Mouse (Mus musculus): ENCODE measurements around the gene Fam19a2. TPM values are rescaled to one million over a fixed set of nuclear protein-coding genes. Genes with fewer than 3 reads are reported as not detected.

The Fam19a2 gene
- polyA plus RNA-seq, 1 experiment from 2014 or later, result 0.57 TPM

- 0 out of 2 replicates have a peak, but pooled peaks cover 3% of the 10 kb centered on the region for H3K9me3 ChIP-seq (replicated peaks)
- no peaks in the 10 kb centered on the region for H3K4me1 ChIP-seq
- no peak overlapping the region for H3K4me3 ChIP-seq
- H3K4me2 ChIP-seq, result no peak overlapping the region
- no peak for ATAC-seq
- H3K27me3 ChIP-seq (replicated peaks), result no peaks in the 10 kb centered on the region
- no peak overlapping the region for H3K9ac ChIP-seq
- WGBS (ENCODE audit: insufficient replicate concordance), result 73% methylated on average over 3 of the region's 3 CpGs
- no peaks in the 10 kb centered on the region for H3K36me3 ChIP-seq
- no peak overlapping the region for H3K27ac ChIP-seq
Observed at GRCm38 (mm10) chr10:123326271-123326670, 62.5 kb downstream of the Fam19a2 start.

- H3K4me1 ChIP-seq, result no peaks in the 10 kb centered on the region
- no peak for ATAC-seq
- H3K9me3 ChIP-seq (replicated peaks), result no peaks in the 10 kb centered on the region
- no peak overlapping the region for H3K9ac ChIP-seq
- H3K4me3 ChIP-seq, result no peak overlapping the region
- no peaks in the 10 kb centered on the region for H3K27me3 ChIP-seq (replicated peaks)
- WGBS (ENCODE audit: insufficient replicate concordance), result 51% methylated on average over 5 of the region's 5 CpGs
- no peaks in the 10 kb centered on the region for H3K36me3 ChIP-seq
- no peak overlapping the region for H3K27ac ChIP-seq
- H3K4me2 ChIP-seq, result no peak overlapping the region
Observed at GRCm38 (mm10) chr10:123341280-123341679, 77.5 kb downstream of the Fam19a2 start.

DNA sequence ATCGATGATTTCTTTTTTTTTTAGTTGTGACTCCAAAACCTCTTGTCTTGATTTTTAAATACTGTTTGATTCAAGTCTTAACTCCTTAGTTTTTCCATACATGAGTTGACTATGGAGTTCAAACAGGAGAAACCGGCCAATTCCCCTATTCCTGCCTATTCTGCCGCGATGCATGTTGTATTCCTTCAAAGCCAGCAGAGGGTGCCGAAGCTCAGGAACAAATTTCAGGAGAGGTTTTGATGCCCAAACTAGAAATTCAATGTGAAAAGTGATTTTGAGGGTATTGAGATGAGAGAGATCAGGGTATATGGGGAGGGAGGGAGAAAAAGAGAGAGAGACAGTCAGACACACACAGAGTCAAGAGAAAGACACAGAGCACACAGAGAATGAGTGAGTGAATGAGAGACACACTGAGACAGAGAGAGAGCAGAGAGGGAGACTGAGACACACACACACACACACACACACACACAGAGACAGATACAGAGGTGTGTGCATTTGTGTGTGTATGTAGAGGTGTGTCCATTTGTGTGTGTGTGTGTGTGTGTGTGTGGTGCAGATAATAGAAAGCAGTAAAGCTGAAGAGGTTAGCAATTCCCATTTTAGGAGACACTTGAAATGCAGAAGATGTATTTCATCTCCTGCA is 78.9 kb downstream of the Fam19a2 start:
- Histone ChIP-seq H3K27me3 (replicated peaks) (no peaks in the 10 kb centered on the region), H3K4me2 (no peak overlapping the region), H3K4me1 (no peaks in the 10 kb centered on the region), H3K9me3 (replicated peaks) (no peaks in the 10 kb centered on the region), H3K4me3 (no peak overlapping the region), H3K9ac (no peak overlapping the region), H3K36me3 (no peaks in the 10 kb centered on the region), H3K27ac (no peak overlapping the region)
- WGBS (ENCODE audit: insufficient replicate concordance), result 27% methylated on average over 5 of the region's 5 CpGs
- no peak for ATAC-seq

DNA sequence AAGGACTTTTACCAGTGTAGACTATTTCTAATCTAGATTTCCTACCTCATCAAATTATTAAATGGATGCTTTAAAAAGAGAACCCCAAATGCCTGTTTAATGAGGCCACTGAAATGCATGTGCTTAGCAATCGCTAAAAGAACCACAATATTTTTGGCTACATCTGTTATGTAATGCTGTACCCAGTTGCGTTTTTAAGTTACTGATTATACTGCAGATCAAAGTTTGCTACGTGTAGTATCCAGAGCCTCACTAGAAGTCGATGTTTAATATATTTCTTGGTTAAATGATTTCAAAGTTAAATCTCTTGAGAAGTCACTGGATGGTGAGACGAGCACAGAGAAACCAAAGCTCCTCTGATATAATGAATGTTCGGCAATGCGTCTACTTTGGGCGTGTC is 82.5 kb downstream of the Fam19a2 start:
- H3K36me3 ChIP-seq, result no peaks in the 10 kb centered on the region
- 79% methylated on average over 8 of the region's 8 CpGs for WGBS (ENCODE audit: insufficient replicate concordance)
- no peak for ATAC-seq

DNA sequence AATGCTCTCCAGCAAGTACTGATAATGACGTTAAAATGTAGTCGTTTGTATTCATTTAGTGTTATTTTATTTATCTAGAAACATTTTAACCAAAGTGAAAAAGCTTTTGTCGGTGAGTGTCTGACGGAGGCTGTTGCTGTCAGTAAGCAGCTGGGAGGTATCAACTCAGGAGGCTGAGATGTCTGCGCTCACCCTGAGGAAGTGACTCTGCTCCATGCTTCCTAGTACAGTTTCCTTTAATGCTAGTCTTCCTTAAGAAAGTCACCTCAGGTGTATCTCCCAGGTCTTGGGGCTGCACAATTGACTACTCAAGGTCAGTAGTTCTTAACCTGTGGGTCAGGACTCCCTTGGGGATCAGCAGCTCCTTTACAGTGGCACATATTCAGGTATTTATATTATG is 89.9 kb downstream of the Fam19a2 start:
- no peak overlapping the region for H3K4me3 ChIP-seq
- no peaks in the 10 kb centered on the region for H3K4me1 ChIP-seq
- no peak overlapping the region for H3K4me2 ChIP-seq
- 72% methylated on average over 5 of the region's 5 CpGs for WGBS (ENCODE audit: insufficient replicate concordance)
- no peaks in the 10 kb centered on the region for H3K9me3 ChIP-seq (replicated peaks)
- no peaks in the 10 kb centered on the region for H3K27me3 ChIP-seq (replicated peaks)
- no peak overlapping the region for H3K27ac ChIP-seq
- no peak overlapping the region for H3K9ac ChIP-seq
- no peak for ATAC-seq
- H3K36me3 ChIP-seq, result no peaks in the 10 kb centered on the region

More for the DNA sequence above, 82.5 kb downstream of the Fam19a2 start:
- Histone ChIP-seq H3K9ac (no peak overlapping the region), H3K9me3 (replicated peaks) (no peaks in the 10 kb centered on the region), H3K27me3 (replicated peaks) (no peaks in the 10 kb centered on the region), H3K4me1 (no peaks in the 10 kb centered on the region), H3K4me2 (no peak overlapping the region), H3K4me3 (no peak overlapping the region), H3K27ac (no peak overlapping the region)

GRCm38 (mm10) chr10:123357010-123357409 is 93.2 kb downstream of the Fam19a2 start:
- no peaks in the 10 kb centered on the region for H3K27me3 ChIP-seq (replicated peaks)
- no peak overlapping the region for H3K4me2 ChIP-seq
- H3K27ac ChIP-seq, result no peak overlapping the region
- WGBS (ENCODE audit: insufficient replicate concordance), result 65% methylated on average over 6 of the region's 6 CpGs
- H3K9ac ChIP-seq, result no peak overlapping the region
- no peak for ATAC-seq
- no peaks in the 10 kb centered on the region for H3K9me3 ChIP-seq (replicated peaks)
- H3K4me3 ChIP-seq, result no peak overlapping the region
- H3K36me3 ChIP-seq, result no peaks in the 10 kb centered on the region
- no peaks in the 10 kb centered on the region for H3K4me1 ChIP-seq

DNA sequence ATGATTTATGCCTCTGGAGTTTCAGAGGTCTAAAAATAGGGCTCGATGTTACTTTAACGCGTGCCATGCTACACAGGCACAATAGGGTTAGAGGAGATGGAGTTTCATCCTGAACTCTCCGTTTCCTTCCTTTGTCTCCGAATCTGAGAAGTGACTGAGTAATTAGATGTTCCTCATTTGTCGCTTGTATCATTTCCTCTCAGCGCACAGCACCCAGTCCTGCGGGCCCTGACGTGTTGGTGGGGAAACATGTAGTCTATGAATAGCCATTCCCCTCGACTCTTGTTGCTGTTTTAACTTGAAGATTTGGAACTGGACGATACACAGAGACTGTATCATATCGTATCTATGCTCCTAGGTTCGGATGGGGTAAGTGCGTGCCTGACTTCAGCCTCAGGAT is 96.7 kb downstream of the Fam19a2 start:
- no peak for ATAC-seq
- Histone ChIP-seq H3K36me3 (no peaks in the 10 kb centered on the region), H3K9me3 (replicated peaks) (no peaks in the 10 kb centered on the region), H3K9ac (no peak overlapping the region), H3K27ac (no peak overlapping the region), H3K27me3 (replicated peaks) (no peaks in the 10 kb centered on the region), H3K4me2 (no peak overlapping the region), H3K4me1 (no peaks in the 10 kb centered on the region), H3K4me3 (no peak overlapping the region)
- WGBS (ENCODE audit: insufficient replicate concordance), result 44% methylated on average over 14 of the region's 14 CpGs

- Histone ChIP-seq H3K9me3 (replicated peaks) (no peaks in the 10 kb centered on the region), H3K27ac (no peak overlapping the region), H3K9ac (no peak overlapping the region), H3K36me3 (no peaks in the 10 kb centered on the region), H3K27me3 (replicated peaks) (no peaks in the 10 kb centered on the region), H3K4me3 (no peak overlapping the region), H3K4me2 (no peak overlapping the region), H3K4me1 (no peaks in the 10 kb centered on the region)
- WGBS (ENCODE audit: insufficient replicate concordance), result 59% methylated on average over 4 of the region's 4 CpGs
- no peak for ATAC-seq
Observed at GRCm38 (mm10) chr10:123364628-123365027, 100.8 kb downstream of the Fam19a2 start.

GRCm38 (mm10) chr10:123367152-123367864 is 103.5 kb downstream of the Fam19a2 start:
- Histone ChIP-seq H3K4me2 (no peak overlapping the region), H3K36me3 (no peaks in the 10 kb centered on the region), H3K4me1 (no peaks in the 10 kb centered on the region), H3K9ac (no peak overlapping the region), H3K27ac (no peak overlapping the region), H3K27me3 (replicated peaks) (no peaks in the 10 kb centered on the region), H3K9me3 (replicated peaks) (no peaks in the 10 kb centered on the region), H3K4me3 (no peak overlapping the region)
- ATAC-seq, result no peak
- 67% methylated on average over 15 of the region's 15 CpGs for WGBS (ENCODE audit: insufficient replicate concordance)

DNA sequence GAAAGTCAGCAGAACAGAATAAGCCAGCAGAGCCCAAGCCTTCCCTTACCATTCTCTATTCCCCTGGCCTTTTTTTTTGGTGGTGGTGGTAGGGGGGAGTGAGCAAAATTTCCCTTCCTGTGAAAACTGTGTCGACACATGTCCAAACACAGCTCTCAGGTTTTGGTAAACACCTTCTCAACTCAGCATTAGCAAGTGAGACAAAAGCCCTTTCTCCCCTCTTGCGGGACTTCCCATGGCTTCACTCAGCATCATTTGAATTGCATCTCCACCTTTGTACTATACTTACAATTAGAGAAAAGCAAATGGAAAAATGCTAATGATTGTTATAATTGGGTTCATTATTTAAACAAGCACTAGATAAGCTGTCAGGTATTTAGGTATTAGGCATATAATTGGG is 119.5 kb downstream of the Fam19a2 start:
- Histone ChIP-seq H3K4me1 (no peaks in the 10 kb centered on the region), H3K27me3 (replicated peaks) (no peaks in the 10 kb centered on the region), H3K27ac (no peak overlapping the region), H3K9ac (no peak overlapping the region), H3K36me3 (no peaks in the 10 kb centered on the region), H3K4me2 (no peak overlapping the region), H3K4me3 (no peak overlapping the region), H3K9me3 (replicated peaks) (no peaks in the 10 kb centered on the region; the same call in 1 of the 2 replicates)
- 51% methylated on average over 2 of the region's 2 CpGs for WGBS (ENCODE audit: insufficient replicate concordance)
- ATAC-seq, result no peak

GRCm38 (mm10) chr10:123385641-123386040 is 121.8 kb downstream of the Fam19a2 start:
- no peak overlapping the region for H3K9ac ChIP-seq
- 54% methylated on average over 6 of the region's 6 CpGs for WGBS (ENCODE audit: insufficient replicate concordance)

GRCm38 (mm10) chr10:123395429-123395828 is 131.6 kb downstream of the Fam19a2 start:
- Histone ChIP-seq H3K4me2 (no peak overlapping the region), H3K27ac (no peak overlapping the region), H3K4me3 (no peak overlapping the region), H3K9ac (no peak overlapping the region), H3K4me1 (no peaks in the 10 kb centered on the region), H3K36me3 (no peaks in the 10 kb centered on the region), H3K27me3 (replicated peaks) (no peaks in the 10 kb centered on the region), H3K9me3 (replicated peaks) (no peaks in the 10 kb centered on the region)
- WGBS (ENCODE audit: insufficient replicate concordance), result 55% methylated on average over 9 of the region's 9 CpGs
- no peak for ATAC-seq

More at GRCm38 (mm10) chr10:123385641-123386040, 121.8 kb downstream of the Fam19a2 start:
- no peaks in the 10 kb centered on the region for H3K36me3 ChIP-seq
- H3K27ac ChIP-seq, result no peak overlapping the region
- no peaks in the 10 kb centered on the region; the same call in 1 of the 2 replicates for H3K9me3 ChIP-seq (replicated peaks)
- no peaks in the 10 kb centered on the region for H3K4me1 ChIP-seq
- H3K27me3 ChIP-seq (replicated peaks), result no peaks in the 10 kb centered on the region
- H3K4me3 ChIP-seq, result no peak overlapping the region
- ATAC-seq, result no peak
- no peak overlapping the region for H3K4me2 ChIP-seq
